Mouse (Mus musculus) urinary bladder, postnatal 14 days (tissue): ENCODE measurements around the gene Zmynd8.

ENCODE experiments used
- DNase-seq: peaks from one replicate; pipeline ENCODE4 v3.0.0; 2021; ENCODE audit warnings: low spot score

The Zmynd8 gene

GRCm38 (mm10) chr2:165879403-165880178 lies 19.2 kb downstream of the Zmynd8 start:
- DNase-seq, result no peak

GRCm38 (mm10) chr2:165878907-165879361 lies 19.9 kb downstream of the Zmynd8 start:
- no peak for DNase-seq

GRCm38 (mm10) chr2:165878021-165878585 lies 20.7 kb downstream of the Zmynd8 start:
- no peak for DNase-seq

- no peak for DNase-seq
Observed at GRCm38 (mm10) chr2:165877180-165877579, 21.6 kb downstream of the Zmynd8 start.

- no peak for DNase-seq
Observed at GRCm38 (mm10) chr2:165876201-165876918, 22.5 kb downstream of the Zmynd8 start.

- no peak for DNase-seq
Observed at GRCm38 (mm10) chr2:165875406-165875955, 23.3 kb downstream of the Zmynd8 start.

- peak; percentile 86 for DNase-seq
Observed at GRCm38 (mm10) chr2:165874461-165875339, 24.1 kb downstream of the Zmynd8 start.

- DNase-seq, result no peak
Observed at GRCm38 (mm10) chr2:165873777-165874176, 25.0 kb downstream of the Zmynd8 start.

- DNase-seq, result no peak
Observed at GRCm38 (mm10) chr2:165873196-165873595, 25.6 kb downstream of the Zmynd8 start.

GRCm38 (mm10) chr2:165869257-165869656 lies 29.6 kb downstream of the Zmynd8 start:
- no peak for DNase-seq

- DNase-seq, result no peak
Observed at GRCm38 (mm10) chr2:165868522-165869175, 30.2 kb downstream of the Zmynd8 start.

GRCm38 (mm10) chr2:165867549-165867948 lies 31.3 kb downstream of the Zmynd8 start:
- no peak for DNase-seq

- peak; percentile 65 for DNase-seq
Observed at GRCm38 (mm10) chr2:165866951-165867387, 31.8 kb downstream of the Zmynd8 start.

GRCm38 (mm10) chr2:165866412-165866811 lies 32.4 kb downstream of the Zmynd8 start:
- no peak for DNase-seq

GRCm38 (mm10) chr2:165864769-165865168 lies 34.0 kb downstream of the Zmynd8 start:
- no peak for DNase-seq

GRCm38 (mm10) chr2:165861683-165862594 lies 36.9 kb downstream of the Zmynd8 start:
- DNase-seq, result no peak

GRCm38 (mm10) chr2:165860962-165861682 lies 37.7 kb downstream of the Zmynd8 start:
- DNase-seq, result peak; percentile 60

- no peak for DNase-seq
Observed at GRCm38 (mm10) chr2:165860447-165860846, 38.4 kb downstream of the Zmynd8 start.
